Mouse (Mus musculus) right cerebral cortex, postnatal 10 days (tissue): Measurements from ENCODE around the gene Gm20924.
"Not testable (repeated sequence)": the region's sequence is repeated elsewhere in the genome, so short reads cannot be mapped to it uniquely, and the experiment has no call there.

Experiments
- DNase-seq, 2 experiments: peaks; one replicate each; pipeline ENCODE4 v3.0.0; 2021; ENCODE audit warnings: low spot score in 2 of 2

Gene Gm20924

DNA sequence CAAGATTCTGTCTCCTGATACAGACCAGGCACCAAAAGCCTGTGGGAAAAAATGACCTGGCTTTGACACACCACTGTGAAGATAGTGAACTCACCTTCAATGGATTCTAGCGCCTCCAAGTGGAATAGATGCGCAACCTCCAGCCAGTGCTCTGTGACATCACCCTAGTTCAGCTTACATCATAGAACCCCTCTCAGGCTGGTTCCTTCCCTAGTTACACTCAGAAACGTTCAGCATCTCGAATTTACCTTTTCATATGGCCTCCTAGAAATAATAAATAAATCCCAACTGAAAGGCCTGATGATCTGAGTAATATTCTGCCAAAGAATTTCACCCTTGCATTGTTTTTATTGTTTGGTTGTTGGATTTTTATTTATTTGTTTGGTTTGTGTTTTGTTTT lies at the start of gene Gm20924:
Gene Gm20924 (minus strand): TSS at position 101 of the 400 bp plus-strand sequence.
- DNase-seq, result not testable (repeated sequence)
